Mouse (Mus musculus) erythroid progenitor cell, adult 5-6 weeks (primary cell): ENCODE data around the gene Helt. TPM values are rescaled to one million over a fixed set of nuclear protein-coding genes. Genes with fewer than 3 reads are reported as not detected.

Experiments
- ATAC-seq: replicated peaks from 2 replicates; pipeline ENCODE4 v1.8.0; 2016; ENCODE audit warnings: moderate number of reproducible peaks, mild to moderate bottlenecking, moderate TSS enrichment, inconsistent platforms; ENCODE audit not compliant: poor library complexity, low FRiP score, severe bottlenecking
- total RNA-seq, 2 experiments: library from RNA; stranded (forward) in 1 of 2; stranded (reverse) in 1 of 2; fragments of 150-400 nt in 1 of 2; fragments of 186-747, 209-891 nt in 1 of 2; gene quantifications; 2 replicates each; pipeline versions ENCODE4 v1.2.3 to v1.2.4; 2015 to 2017; ENCODE audit warnings: low replicate concordance in 2 of 2

Gene Helt
- total RNA-seq (2015; ENCODE audit: low replicate concordance) = not detected in 2 replicates
- total RNA-seq (2017; ENCODE audit: low replicate concordance) = not detected in 2 replicates

- ATAC-seq = no peak
Observed at GRCm38 (mm10) chr8:46294181-46294892, at the start of gene Helt. Helt (minus strand) TSS chr8:46294671.

- 0 out of 2 replicates have a peak, but pooled peaks have one; percentile 10 for ATAC-seq
Observed at GRCm38 (mm10) chr8:46342272-46342671, 47.8 kb upstream of the Helt start.

- ATAC-seq = no peak
Observed at GRCm38 (mm10) chr8:46340381-46341273, 46.2 kb upstream of the Helt start.

DNA sequence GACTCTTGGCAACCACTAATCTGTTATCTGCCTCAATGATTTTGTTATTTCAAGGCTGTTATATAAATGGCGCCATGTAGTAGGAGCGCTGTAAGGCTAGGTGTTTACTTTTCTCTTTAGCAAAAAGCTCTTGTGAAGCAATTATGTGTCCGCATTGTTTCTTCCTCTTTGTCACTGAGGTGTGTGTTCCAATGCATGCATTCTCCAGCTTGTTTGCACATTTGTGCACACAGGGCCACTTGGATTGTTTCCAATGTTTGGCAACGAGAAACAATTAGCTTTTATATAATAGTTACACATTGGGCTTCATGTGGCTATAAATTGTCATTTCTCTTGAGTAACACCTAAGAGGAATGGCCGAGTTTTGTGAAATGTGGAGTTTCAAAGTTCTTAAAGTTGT lies 44.8 kb upstream of the Helt start:
- ATAC-seq = no peak

- no peak for ATAC-seq
Observed at GRCm38 (mm10) chr8:46336351-46336750, 41.9 kb upstream of the Helt start.

GRCm38 (mm10) chr8:46332389-46333061 lies 38.1 kb upstream of the Helt start:
- no peak for ATAC-seq

- ATAC-seq = peak; percentile 98
Observed at GRCm38 (mm10) chr8:46331801-46332200, 37.3 kb upstream of the Helt start.

GRCm38 (mm10) chr8:46329396-46329795 lies 34.9 kb upstream of the Helt start:
- no peak for ATAC-seq

DNA sequence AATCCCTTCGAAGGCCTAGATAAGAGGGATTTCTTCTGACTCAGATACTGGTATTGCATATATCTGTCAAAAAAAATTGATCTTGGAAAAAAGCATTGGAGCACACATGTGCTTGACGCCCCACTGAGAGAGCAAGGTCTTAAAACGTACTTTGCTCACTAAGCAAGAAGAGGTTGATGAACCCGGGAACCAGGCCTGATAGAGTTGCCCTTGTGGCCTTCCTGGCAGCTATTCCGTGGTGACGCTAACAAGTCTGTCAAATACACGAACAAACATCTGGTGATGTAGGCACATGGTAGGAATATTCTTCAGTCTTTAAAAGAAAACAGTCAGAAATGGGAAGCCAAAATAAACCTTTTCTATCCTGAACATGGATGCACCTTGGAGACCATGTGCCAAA lies 32.8 kb upstream of the Helt start:
- ATAC-seq = no peak

DNA sequence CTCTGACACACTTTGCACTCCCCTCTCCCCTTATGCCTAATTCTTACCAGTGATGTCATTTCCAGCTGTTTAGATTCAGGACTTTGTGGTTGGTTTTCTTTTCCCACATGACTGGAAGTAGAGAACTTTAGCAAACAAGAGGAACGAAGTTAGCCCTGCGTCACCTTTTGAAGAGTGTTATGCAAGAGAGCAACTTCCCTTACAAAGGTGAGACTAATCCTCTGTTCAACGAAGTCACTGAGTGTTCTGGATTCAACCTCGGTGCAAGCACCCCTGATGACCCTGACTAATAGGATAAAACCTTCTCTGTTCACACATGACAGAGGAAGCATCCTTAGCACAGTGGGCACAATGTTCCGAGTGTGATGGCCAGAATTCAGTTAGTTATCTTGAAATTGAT lies 32.2 kb upstream of the Helt start:
- ATAC-seq = no peak

- ATAC-seq = no peak
Observed at GRCm38 (mm10) chr8:46324676-46325075, 30.2 kb upstream of the Helt start.

GRCm38 (mm10) chr8:46323672-46324191 lies 29.3 kb upstream of the Helt start:
- ATAC-seq = no peak

GRCm38 (mm10) chr8:46322833-46323232 lies 28.4 kb upstream of the Helt start:
- no peak for ATAC-seq

GRCm38 (mm10) chr8:46322421-46322820 lies 27.9 kb upstream of the Helt start:
- no peak for ATAC-seq

DNA sequence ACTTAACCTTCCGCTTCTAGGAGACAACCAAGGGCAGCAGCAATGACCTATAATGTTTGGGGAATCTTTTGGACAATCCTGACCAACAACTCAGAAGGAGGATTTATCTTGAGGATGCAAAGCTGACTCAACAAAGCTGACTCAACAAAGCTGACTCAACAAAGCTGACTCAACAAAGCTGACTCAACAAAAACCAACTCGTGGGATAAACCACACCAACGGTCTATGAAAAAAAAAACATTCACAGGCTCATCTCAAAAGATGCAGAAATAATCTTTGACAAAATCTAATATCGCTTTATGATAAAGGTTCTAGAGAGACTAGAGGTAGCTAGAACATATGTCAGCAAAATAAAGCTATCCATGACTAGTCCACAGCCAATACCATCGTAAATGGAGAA lies 24.3 kb upstream of the Helt start:
- no peak for ATAC-seq

GRCm38 (mm10) chr8:46317161-46317560 lies 22.7 kb upstream of the Helt start:
- ATAC-seq = no peak

DNA sequence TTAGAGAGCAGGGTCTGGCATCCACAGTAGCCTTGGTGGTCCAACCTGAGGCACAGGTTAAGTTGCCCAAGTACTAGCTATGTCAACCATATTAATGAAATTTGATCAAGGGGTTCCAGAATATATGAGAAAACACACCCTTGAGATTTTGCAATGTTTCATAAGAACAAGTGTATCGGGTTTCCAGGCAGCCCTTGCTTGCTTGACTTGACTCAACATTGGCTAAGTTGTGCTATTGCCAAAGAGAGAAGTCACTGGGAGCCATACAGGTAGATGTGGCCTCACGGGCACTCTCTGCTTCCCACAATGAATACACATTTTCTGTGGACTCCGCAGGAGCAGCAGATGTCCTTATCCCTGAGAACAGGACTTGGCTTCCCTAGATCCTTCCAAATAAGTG lies 19.3 kb upstream of the Helt start:
- no peak for ATAC-seq

DNA sequence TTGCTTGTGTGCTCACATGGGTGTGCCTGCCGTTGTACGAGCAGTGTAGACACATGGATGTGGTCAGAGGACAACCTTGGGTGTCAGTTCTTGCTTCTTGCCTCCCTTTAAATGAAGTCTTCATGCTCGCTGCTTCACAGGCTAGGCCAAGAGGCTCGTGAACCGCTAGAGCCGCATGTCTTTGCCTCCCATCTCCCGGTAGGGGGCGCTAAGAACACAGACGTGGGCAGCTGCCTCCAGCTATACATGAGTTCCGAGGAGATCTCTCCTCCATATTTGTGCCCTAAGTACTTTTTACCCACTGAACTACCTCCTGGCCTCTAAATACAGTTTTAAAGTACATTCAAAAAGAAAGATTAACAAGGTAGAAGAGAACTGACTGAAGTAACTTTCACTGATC lies 16.7 kb upstream of the Helt start:
- ATAC-seq = peak; percentile 92

GRCm38 (mm10) chr8:46308189-46308588 lies 13.7 kb upstream of the Helt start:
- ATAC-seq = no peak

GRCm38 (mm10) chr8:46305733-46306349 lies 11.4 kb upstream of the Helt start:
- ATAC-seq = peak; percentile 69
